Mouse (Mus musculus) R1 (cell line): ENCODE measurements at regions not wholly inside any gene's neighbourhood (a gene's known extent, or its start where the extent isn't known, plus 50 kb on each side); places are given as distances from the start of the nearest gene placed in this dataset.

Experiments used
- DNase-seq: peaks from one replicate; pipeline ENCODE4 v3.0.0-alpha.2; 2018; ENCODE audit warnings: low read depth, low spot score

- DNase-seq: no peak
These were observed 55.7 kb downstream of the Id4 start for GRCm38 (mm10) chr13:48316747-48317146.

DNA sequence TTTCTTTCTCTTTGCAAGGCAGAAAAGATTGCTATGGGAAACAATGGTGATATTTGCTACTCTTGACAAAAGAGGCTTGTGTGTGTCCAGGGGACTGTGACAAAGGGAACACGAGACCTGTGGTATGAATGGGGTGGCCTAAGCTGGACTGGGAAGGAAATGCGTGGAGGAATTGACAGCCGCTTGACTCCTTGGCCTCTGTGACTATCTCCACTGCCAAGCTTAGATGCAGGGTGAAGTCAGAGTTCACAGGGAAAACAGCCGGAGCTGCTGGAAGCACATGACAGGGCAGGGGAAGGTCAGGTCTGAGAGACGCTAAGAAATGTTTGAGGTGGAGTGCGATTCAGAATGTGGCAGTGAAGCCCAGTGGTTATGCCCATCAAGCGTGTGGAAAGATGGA is 56.4 kb downstream of the Id4 start:
- DNase-seq: no peak

DNA sequence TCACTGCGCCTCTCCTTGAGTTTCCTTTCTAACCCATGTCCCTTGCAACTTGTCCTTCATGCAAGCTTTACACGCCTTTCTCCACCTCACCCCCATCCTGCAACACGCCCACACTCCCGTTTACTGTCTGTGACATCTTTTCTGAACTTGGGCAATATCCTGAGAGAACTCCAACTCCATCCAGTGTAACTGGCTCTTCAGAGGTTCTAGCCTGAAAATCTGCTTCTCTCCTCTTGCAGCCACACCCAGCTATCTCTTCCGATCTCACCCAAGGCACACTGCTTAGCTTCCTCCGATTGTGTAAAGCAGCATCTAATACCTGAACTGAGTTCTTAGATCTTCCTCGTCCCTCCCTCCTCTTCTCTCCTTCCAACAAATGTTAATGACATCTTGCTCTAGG is 58.0 kb downstream of the Id4 start:
- DNase-seq: no peak

DNA sequence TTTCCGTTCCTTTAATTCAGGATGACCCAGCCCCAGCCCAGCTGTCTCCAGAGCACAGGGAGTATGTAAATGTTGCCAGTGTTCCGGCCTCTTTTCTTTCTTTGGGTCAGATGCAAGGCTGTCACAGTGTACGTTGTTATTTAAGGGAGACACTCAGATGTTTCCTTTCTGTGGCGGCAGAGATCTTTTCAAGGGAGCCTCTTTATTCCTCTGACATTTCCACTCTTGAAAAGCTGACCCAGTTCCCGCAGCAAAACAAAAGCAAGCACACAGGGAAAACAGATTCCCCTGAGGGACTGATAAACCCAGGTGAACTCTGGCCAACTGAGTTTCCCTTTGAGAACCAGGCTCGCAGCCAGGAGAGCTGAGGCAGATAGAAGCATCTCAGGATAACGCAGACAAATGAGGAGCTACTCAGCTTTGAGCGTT is 63.3 kb downstream of the Id4 start:
- DNase-seq: peak; percentile 91

DNA sequence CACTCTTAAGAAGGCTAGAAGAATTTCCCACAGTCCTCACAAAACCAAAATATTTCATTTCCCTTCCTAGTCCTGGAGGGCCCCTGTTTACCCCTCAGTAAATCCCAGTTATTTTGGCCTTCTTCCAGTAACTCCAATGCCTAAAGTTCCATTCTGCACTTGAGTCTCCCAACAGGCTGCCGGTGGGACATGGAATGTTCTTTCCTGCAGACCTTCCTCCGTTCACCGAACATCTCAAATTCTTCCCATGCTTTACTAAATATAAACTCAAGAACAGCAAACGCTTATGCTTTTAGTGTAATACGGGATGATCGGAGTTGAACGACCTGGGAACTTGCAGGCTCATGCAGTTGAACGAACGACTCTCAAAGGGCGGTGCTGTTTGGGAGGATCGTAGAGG is 69.6 kb downstream of the Id4 start:
- DNase-seq: no peak

DNA sequence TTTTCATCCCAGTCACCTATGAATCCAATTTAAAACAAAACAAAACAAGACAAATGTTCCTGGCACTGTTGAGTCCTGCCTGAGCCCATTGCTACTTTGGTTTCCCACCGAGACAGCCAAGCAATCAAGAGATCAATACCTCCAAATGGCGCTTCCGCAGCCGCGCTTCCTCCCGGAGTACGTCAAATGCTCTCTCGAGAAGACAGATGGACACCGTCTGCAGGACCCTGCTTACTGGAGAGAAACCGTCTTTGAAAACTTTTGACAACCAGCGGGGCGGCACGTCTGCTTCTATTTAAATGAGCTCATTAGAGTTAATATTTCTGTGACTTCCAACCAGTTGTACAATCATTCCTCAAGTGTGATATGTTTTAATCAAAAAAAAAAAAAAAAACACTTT is 75.1 kb downstream of the Id4 start:
- peak; percentile 57 for DNase-seq

DNA sequence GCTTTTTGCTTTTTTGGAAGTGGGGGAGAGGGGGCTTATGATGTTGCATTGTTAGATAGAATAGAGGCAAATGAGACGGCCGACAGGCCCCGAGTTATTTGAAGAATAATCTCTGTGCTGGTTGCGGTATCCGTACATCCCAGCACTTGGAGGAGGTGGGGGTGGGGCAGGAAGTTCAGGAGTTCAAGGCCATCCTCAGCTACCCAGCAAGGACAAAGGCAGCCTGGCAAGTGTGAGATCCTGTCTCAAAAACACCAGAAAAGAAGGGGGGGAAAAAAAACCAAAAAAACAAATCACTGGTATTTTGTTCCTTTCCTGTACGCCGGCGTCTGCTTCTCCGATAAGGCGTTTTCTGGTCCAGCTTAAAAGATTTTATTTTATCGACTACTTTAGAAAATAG is 75.6 kb downstream of the Id4 start:
- peak; percentile 87 for DNase-seq

DNA sequence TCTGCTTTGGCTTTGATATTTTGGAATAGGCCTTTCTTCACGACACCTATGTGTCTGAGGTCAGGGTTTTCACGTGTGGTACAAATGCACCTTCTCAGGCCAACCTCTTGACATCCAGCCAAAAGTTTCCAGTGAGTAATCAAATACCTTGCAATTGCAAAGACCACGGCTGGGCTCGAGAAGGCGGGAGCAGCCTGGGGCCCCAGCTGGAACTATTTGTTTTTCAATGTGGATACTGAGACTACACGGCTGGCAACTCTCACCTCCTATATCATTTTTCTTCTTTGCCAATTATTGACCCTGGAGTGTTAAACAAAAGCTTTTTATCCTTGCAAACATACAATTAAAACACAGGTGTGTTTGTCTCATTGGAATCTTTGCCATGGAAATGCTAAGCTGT is 77.5 kb downstream of the Id4 start:
- no peak for DNase-seq

DNA sequence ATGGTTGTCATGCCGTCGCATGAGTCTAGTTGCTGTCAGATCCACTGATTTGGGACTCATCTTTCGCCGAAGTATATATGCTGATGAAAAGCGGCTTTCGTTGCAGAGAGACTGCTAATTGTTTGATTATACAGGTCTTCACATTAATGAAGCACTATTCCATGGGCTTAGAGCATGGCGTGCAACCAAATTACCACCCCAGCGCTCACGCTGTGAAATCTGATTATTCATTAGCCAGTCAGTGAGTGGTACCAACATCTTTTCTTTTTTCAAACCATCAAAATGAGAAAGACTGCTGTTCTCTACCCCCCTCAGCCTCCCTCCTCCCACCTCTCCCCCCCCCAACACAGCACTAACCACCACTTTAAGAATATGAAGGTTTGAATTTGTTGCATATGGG is 89.1 kb downstream of the Id4 start:
- DNase-seq: no peak

- no peak for DNase-seq
These were observed 89.9 kb downstream of the Id4 start for GRCm38 (mm10) chr13:48350955-48351354.

DNA sequence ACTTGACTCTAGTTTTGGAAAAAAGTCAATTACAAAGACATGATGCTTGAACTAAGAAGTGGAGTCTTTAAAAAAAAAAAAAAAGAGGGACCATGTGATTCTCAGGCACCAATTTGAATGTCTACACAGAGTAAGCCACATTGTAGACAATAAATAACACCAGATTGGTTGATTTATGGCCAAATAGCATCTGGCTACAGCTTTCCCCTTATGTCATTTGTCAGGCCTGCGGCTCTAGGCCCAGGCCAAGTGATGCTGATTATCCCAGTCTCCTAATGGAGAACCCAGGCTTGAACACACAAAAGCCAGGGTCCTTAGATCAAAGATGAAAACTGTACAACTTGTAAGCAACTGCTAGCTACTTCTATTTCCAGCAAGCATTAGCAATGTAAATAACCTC is 96.1 kb downstream of the Id4 start:
- DNase-seq: no peak

GRCm38 (mm10) chr13:48357640-48358039 is 96.6 kb downstream of the Id4 start:
- DNase-seq: no peak

GRCm38 (mm10) chr13:48371060-48371459 is 110.0 kb downstream of the Id4 start:
- DNase-seq: no peak

GRCm38 (mm10) chr13:48376405-48376804 is 115.4 kb downstream of the Id4 start:
- no peak for DNase-seq

DNA sequence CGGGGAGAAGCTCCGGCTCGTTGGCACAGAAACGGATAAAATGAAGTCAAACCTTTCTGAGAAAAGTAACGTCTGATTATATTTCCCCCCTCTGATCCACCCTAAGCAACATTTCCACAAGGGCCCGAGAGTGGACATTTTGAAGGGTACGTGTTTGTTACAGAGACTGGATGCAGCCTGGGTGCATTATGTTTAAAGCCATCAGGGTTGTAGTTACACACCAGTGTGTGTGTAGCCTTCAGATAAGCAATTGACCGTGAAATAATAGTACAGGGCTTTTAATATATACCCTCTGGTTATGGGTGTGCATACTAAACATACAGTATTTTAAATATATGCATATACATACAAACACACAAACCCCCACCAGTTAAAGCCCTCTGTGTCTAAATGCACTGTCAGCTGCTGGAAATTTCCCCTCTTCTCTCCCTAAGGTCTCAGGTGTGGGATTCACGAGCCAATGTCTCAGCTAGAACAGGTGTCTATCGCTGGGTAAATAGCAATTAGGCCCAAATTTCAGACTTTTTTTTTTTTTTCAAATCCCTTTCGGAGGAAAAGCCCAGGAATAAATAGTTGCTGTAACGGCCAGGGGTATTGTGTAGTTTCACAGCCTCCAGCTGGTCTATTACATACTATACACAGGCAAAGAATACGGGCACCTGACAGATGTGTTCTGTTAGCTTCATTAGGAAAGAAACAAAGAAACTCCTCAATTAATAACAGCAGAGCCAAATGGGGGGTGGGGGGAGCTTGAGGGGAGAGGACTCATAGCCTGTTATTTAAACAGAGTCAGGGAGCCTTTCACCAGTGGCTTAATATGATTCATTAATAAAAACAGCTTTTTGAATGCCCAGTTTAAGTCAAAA is 122.8 kb downstream of the Id4 start:
- no peak for DNase-seq

GRCm38 (mm10) chr13:48384901-48385300 is 123.9 kb downstream of the Id4 start:
- DNase-seq: no peak

GRCm38 (mm10) chr13:48391126-48391525 is 122.1 kb downstream of the Zfp169 start:
- no peak for DNase-seq

GRCm38 (mm10) chr13:48397761-48398160 is 115.5 kb downstream of the Zfp169 start:
- peak; percentile 27 for DNase-seq

GRCm38 (mm10) chr13:48398617-48399016 is 114.6 kb downstream of the Zfp169 start:
- DNase-seq: no peak

GRCm38 (mm10) chr13:48402316-48402715 is 110.9 kb downstream of the Zfp169 start:
- DNase-seq: no peak

DNA sequence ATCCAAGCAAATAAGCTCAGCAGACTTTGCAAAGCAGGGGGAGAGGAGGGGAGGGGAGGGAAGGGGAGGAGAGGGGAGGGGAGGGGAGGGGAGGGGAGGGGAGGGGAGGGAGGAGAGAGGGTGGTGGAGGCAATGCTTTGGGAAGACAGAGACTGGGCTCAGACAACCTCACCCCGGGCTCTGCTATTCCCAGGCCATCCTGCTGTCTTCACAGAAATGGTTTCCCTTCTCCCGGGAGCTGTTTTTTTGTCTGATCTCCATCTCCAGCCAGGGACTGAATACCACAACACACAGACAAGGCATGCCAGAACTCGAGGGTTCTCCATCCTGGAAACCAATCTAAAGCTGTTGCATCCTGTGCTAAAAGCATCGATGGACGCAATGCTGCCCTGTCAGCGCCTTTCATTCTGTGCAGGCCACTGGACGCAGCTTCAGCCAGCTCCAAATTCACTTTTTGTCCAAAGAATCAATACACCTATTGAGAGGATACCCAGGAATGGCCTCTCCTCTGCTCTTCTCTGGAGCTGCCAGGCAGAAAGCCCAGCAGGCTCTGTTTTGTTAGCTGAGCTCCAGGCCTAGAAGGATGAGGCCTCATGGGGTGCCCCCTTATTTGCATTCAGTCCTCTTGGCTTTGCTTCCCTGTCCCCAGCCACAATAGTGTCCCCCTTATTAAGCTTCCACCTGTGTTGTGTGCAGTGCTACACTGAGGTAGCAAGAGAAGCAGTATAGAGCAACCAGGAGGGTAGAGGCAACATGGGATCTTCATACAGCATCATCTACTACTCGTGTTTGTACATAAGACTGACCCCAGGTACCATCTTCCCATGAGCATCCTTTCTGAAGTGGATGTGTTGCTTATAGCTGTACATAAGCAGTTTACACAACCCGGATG is 90.6 kb downstream of the Zfp169 start:
- no peak for DNase-seq

GRCm38 (mm10) chr13:48426816-48427215 is 86.4 kb downstream of the Zfp169 start:
- peak; percentile 69 for DNase-seq
